Mouse (Mus musculus): ENCODE measurements at regions not wholly inside any gene's neighbourhood (a gene's known extent, or its start where the extent isn't known, plus 50 kb on each side); places are given as distances from the start of the nearest gene placed in this dataset.

DNA sequence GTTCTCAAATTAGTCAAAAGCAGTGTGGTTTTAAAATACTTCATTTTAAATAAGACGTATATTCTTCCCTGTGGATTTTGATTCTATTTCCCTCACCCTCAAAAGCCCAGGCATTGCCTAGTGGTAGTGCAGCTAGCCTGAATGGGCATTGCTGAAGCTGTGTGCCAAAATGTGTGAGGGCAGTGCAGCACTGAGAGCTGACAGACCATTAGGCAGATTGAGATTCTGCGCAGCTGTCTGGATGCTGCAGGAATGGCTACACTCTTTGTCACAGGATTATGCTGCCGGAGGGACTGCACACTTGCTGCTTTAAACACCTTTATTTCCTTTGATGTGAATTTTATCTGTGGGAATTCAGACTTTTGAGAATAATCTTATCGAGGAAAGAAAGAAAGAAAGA lies 780.0 kb upstream of the Cldn34c4 start:
- intact Hi-C loops (cut with DNase I) = no loop called here
- DNase-seq = peak; percentile 1
